Mouse (Mus musculus): Measurements from ENCODE around the gene Comp. TPM values are rescaled to one million over a fixed set of nuclear protein-coding genes. Genes with fewer than 3 reads are reported as not detected.

Gene Comp
- polyA plus RNA-seq, 1 experiment from 2014 or later: 2.8 TPM

DNA sequence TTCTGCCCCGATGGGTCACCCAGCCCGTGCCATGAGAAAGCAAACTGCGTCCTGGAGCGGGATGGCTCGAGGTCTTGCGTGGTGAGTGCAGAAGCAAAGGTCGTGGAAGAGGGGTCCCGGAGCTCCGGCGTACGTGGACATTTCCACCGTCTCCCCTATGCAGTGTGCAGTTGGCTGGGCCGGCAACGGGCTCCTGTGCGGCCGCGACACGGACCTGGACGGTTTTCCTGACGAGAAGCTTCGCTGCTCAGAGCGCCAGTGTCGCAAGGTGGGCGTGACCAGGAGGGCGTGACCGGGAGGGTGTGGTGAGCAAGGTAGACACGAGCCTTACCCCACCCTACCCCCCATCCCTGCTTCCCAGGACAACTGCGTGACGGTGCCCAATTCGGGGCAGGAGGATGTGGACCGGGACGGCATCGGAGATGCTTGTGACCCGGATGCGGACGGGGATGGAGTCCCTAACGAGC is 3.0 kb downstream of the Comp start:
- H3K9ac ChIP-seq: no peak overlapping the region

DNA sequence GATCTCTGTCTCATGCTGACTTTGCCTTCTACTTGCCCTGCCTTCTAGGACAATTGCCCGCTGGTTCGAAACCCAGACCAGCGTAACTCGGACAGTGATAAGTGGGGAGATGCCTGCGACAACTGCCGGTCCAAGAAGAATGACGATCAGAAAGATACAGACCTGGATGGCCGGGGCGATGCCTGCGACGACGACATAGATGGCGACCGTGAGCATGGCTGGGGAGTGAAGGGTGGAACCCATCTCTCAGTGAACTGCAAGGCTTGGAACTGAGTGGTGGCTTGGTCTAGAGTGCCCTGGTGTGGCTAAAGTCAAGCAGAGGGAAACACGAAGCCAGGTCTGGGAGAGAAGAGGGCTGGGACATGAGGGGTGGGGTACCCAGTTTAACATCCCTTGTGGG is 3.7 kb downstream of the Comp start:
- ATAC-seq (replicated peaks; ENCODE audit: insufficient number of reproducible peaks, insufficient read depth, low FRiP score, low read depth): no peak
- Histone ChIP-seq H3K9ac (no peak overlapping the region), H3K36me3 (no peaks in the 10 kb centered on the region), H3K4me2 (no peak overlapping the region), H3K27me3 (peaks cover 85% of the 10 kb centered on the region), H3K9me3 (replicated peaks) (no peaks in the 10 kb centered on the region), H3K4me3 (no peak overlapping the region; the same call in 1 of the 2 replicates), H3K27ac (no peak overlapping the region), H3K4me1 (replicated peaks) (peaks cover 42% of the 10 kb centered on the region)
- WGBS: 16% methylated on average over 15 of the region's 15 CpGs

More for the DNA sequence above, 3.0 kb downstream of the Comp start:
- 7% methylated on average over 37 of the region's 37 CpGs for WGBS
- H3K27ac ChIP-seq: no peak overlapping the region
- peaks cover 85% of the 10 kb centered on the region for H3K27me3 ChIP-seq
- H3K9me3 ChIP-seq (replicated peaks): no peaks in the 10 kb centered on the region
- peaks cover 45% of the 10 kb centered on the region for H3K4me1 ChIP-seq (replicated peaks)
- no peak for ATAC-seq (replicated peaks; ENCODE audit: insufficient number of reproducible peaks, insufficient read depth, low FRiP score, low read depth)
- H3K36me3 ChIP-seq: no peaks in the 10 kb centered on the region
- peak overlapping the region; percentile 25 for H3K4me2 ChIP-seq
- H3K4me3 ChIP-seq: peak overlapping the region; percentile 22

GRCm38 (mm10) chr8:70380069-70380468 is 6.7 kb downstream of the Comp start:
- Histone ChIP-seq H3K4me1 (replicated peaks) (peaks cover 16% of the 10 kb centered on the region), H3K9ac (no peak overlapping the region), H3K4me3 (no peak overlapping the region), H3K9me3 (replicated peaks) (no peaks in the 10 kb centered on the region), H3K27me3 (peaks cover 56% of the 10 kb centered on the region), H3K27ac (no peak overlapping the region), H3K4me2 (no peak overlapping the region), H3K36me3 (no peaks in the 10 kb centered on the region)
- 76% methylated on average over 12 of the region's 12 CpGs for WGBS
- ATAC-seq (replicated peaks; ENCODE audit: insufficient number of reproducible peaks, insufficient read depth, low FRiP score, low read depth): no peak

GRCm38 (mm10) chr8:70383287-70383686 is 9.9 kb downstream of the Comp start:
- Histone ChIP-seq H3K36me3 (peaks cover 16% of the 10 kb centered on the region; the same call in 1 of the 2 replicates), H3K4me1 (replicated peaks) (no peaks in the 10 kb centered on the region), H3K27me3 (peaks cover 23% of the 10 kb centered on the region), H3K27ac (no peak overlapping the region), H3K9ac (no peak overlapping the region), H3K4me2 (no peak overlapping the region), H3K9me3 (replicated peaks) (no peaks in the 10 kb centered on the region), H3K4me3 (no peak overlapping the region)
- peak; percentile 39; the same call in 1 of the 2 replicates for ATAC-seq (replicated peaks; ENCODE audit: insufficient number of reproducible peaks, insufficient read depth, low FRiP score, low read depth)
- WGBS: 39% methylated on average over 3 of the region's 3 CpGs

- Histone ChIP-seq H3K4me2 (no peak overlapping the region), H3K36me3 (peaks cover 16% of the 10 kb centered on the region), H3K9me3 (replicated peaks) (no peaks in the 10 kb centered on the region), H3K4me1 (replicated peaks) (no peaks in the 10 kb centered on the region; the same call in 1 of the 2 replicates), H3K27ac (no peak overlapping the region), H3K9ac (no peak overlapping the region), H3K27me3 (no peaks in the 10 kb centered on the region), H3K4me3 (no peak overlapping the region)
- 56% methylated on average over 2 of the region's 2 CpGs for WGBS
- peak; percentile 45; the same call in 1 of the 2 replicates for ATAC-seq (replicated peaks; ENCODE audit: insufficient number of reproducible peaks, insufficient read depth, low FRiP score, low read depth)
Observed at GRCm38 (mm10) chr8:70389678-70390077, 16.3 kb downstream of the Comp start.

- Histone ChIP-seq H3K27ac (no peak overlapping the region), H3K4me3 (no peak overlapping the region), H3K9ac (no peak overlapping the region), H3K36me3 (no peaks in the 10 kb centered on the region; the same call in 1 of the 2 replicates), H3K4me2 (no peak overlapping the region), H3K27me3 (no peaks in the 10 kb centered on the region), H3K9me3 (replicated peaks) (no peaks in the 10 kb centered on the region), H3K4me1 (replicated peaks) (peaks cover 10% of the 10 kb centered on the region)
- ATAC-seq (replicated peaks; ENCODE audit: insufficient number of reproducible peaks, insufficient read depth, low FRiP score, low read depth): no peak
- WGBS: 85% methylated on average over 5 of the region's 5 CpGs
Observed at GRCm38 (mm10) chr8:70393087-70393486, 19.7 kb downstream of the Comp start.

DNA sequence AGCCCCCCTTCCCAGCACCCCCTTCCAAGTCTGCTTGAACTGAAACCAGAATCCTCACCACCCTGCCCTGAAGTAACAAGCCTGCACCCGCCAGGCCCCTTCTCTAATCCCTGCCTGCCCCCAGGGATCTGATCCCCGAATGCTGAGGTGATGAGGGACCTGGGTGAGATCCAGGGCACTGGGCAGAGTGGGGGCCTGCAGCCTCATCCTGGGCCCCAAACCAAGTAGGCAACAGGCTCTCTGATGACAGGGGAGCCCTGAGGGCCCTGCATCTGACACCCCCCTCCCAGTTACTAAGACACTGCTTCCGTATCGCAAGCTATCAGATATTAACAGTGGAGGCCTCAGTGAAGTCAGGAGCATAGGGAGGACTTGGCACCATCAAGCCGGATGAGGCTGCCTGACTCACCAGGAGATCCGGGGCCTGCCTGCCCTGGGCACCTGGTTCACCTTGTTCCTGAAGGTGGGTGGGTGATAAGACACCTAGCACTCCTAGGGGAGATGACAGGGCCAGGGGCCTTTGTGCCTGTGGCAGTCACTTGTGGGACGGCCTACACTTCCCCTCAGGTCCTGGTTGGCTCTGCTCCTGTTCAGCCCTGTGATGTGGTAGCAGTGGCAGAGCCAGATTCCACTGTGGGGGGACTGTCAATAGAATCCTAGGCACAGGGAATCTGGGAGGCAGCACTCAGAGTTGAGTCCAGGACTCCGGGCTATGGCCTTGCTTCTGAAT is 21.1 kb downstream of the Comp start:
- H3K9ac ChIP-seq: no peak overlapping the region
- peaks cover 10% of the 10 kb centered on the region for H3K4me1 ChIP-seq (replicated peaks)
- no peaks in the 10 kb centered on the region for H3K9me3 ChIP-seq (replicated peaks)
- no peak overlapping the region for H3K4me2 ChIP-seq
- H3K36me3 ChIP-seq: no peaks in the 10 kb centered on the region; the same call in 1 of the 2 replicates
- 84% methylated on average over 8 of the region's 8 CpGs for WGBS
- H3K27ac ChIP-seq: no peak overlapping the region
- no peaks in the 10 kb centered on the region for H3K27me3 ChIP-seq
- no peak overlapping the region for H3K4me3 ChIP-seq
- no peak for ATAC-seq (replicated peaks; ENCODE audit: insufficient number of reproducible peaks, insufficient read depth, low FRiP score, low read depth)

GRCm38 (mm10) chr8:70395649-70396048 is 22.3 kb downstream of the Comp start:
- ATAC-seq (replicated peaks; ENCODE audit: insufficient number of reproducible peaks, insufficient read depth, low FRiP score, low read depth): no peak
- 71% methylated on average over 5 of the region's 5 CpGs for WGBS
- Histone ChIP-seq H3K4me3 (no peak overlapping the region), H3K27me3 (no peaks in the 10 kb centered on the region), H3K36me3 (peaks cover 3% of the 10 kb centered on the region), H3K4me2 (no peak overlapping the region), H3K9me3 (replicated peaks) (no peaks in the 10 kb centered on the region), H3K9ac (no peak overlapping the region), H3K27ac (no peak overlapping the region), H3K4me1 (replicated peaks) (peaks cover 10% of the 10 kb centered on the region)

DNA sequence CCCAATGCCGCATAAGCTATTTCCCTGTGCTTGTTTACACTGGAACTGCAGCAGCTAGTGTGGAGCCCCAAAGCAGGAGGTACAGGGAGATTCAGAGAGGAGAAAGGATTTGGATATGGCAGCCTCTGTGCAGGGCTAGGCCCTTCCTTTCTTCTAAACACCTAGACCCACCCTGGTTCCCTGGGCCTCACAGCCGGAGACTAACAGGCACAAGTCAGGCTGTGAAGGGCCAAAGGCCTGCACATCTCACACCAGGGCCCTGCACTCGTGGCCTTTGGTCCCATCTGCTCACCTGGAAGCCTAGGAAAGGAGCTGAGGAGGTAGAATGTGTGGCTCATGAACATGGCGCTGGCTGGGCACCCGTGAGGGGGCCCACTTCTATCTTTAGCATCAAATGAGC is 22.8 kb downstream of the Comp start:
- H3K9ac ChIP-seq: no peak overlapping the region
- WGBS: 74% methylated on average over 5 of the region's 5 CpGs
- H3K4me2 ChIP-seq: no peak overlapping the region
- H3K27ac ChIP-seq: no peak overlapping the region; the same call in 1 of the 2 replicates
- H3K9me3 ChIP-seq (replicated peaks): no peaks in the 10 kb centered on the region
- H3K4me3 ChIP-seq: no peak overlapping the region
- ATAC-seq (replicated peaks; ENCODE audit: insufficient number of reproducible peaks, insufficient read depth, low FRiP score, low read depth): no peak
- no peaks in the 10 kb centered on the region for H3K27me3 ChIP-seq
- peaks cover 3% of the 10 kb centered on the region for H3K36me3 ChIP-seq
- H3K4me1 ChIP-seq (replicated peaks): peaks cover 10% of the 10 kb centered on the region

- no peak for ATAC-seq (replicated peaks; ENCODE audit: insufficient number of reproducible peaks, insufficient read depth, low FRiP score, low read depth)
- WGBS: 82% methylated on average over 16 of the region's 16 CpGs
- H3K9ac ChIP-seq: no peak overlapping the region
Observed at GRCm38 (mm10) chr8:70397611-70398563, 24.5 kb downstream of the Comp start.

GRCm38 (mm10) chr8:70404212-70404611 is 30.9 kb downstream of the Comp start:
- Histone ChIP-seq H3K4me3 (no peak overlapping the region), H3K27me3 (no peaks in the 10 kb centered on the region), H3K4me1 (replicated peaks) (peaks cover 40% of the 10 kb centered on the region), H3K4me2 (no peak overlapping the region), H3K9ac (no peak overlapping the region), H3K9me3 (replicated peaks) (no peaks in the 10 kb centered on the region), H3K27ac (no peak overlapping the region), H3K36me3 (peaks cover 7% of the 10 kb centered on the region; the same call in 1 of the 2 replicates)
- WGBS: 96% methylated on average over 3 of the region's 3 CpGs
- ATAC-seq (replicated peaks; ENCODE audit: insufficient number of reproducible peaks, insufficient read depth, low FRiP score, low read depth): no peak

More at GRCm38 (mm10) chr8:70397611-70398563, 24.5 kb downstream of the Comp start:
- Histone ChIP-seq H3K27ac (no peak overlapping the region), H3K4me2 (no peak overlapping the region), H3K4me1 (replicated peaks) (peaks cover 10% of the 10 kb centered on the region), H3K9me3 (replicated peaks) (no peaks in the 10 kb centered on the region), H3K36me3 (peaks cover 3% of the 10 kb centered on the region; the same call in 1 of the 2 replicates), H3K4me3 (no peak overlapping the region), H3K27me3 (no peaks in the 10 kb centered on the region)

Data from heart, embryonic 15.5 days (tissue).